Mouse (Mus musculus): ENCODE results near the gene Axin1. TPM values are rescaled to one million over a fixed set of nuclear protein-coding genes. Genes with fewer than 3 reads are reported as not detected.
A peak's percentile ranks its signal among the peaks of the same experiment; 100 is the strongest.

Gene Axin1
- polyA plus RNA-seq, 1 experiment, result 41.0 TPM

GRCm38 (mm10) chr17:26203321-26203811 is 64.9 kb downstream of the Axin1 start:
- Histone ChIP-seq H3K4me1 (ENCODE audit: control insufficient read depth, insufficient read depth, low read length) (peaks cover 4% of the 10 kb centered on the region), H3K27me3 (ENCODE audit: control insufficient read depth, insufficient read depth, low read length, poor library complexity, severe bottlenecking) (no peaks in the 10 kb centered on the region; the same call in 1 of the 2 replicates), H3K36me3 (ENCODE audit: control insufficient read depth, insufficient read depth, low read length, poor library complexity, severe bottlenecking) (no peaks in the 10 kb centered on the region), H3K27ac (ENCODE audit: insufficient read depth, low read length) (no peak overlapping the region), H3K9ac (ENCODE audit: low read depth, poor library complexity, severe bottlenecking) (peak overlapping the region; percentile 50), H3K4me3 (ENCODE audit: low read depth, low read length) (peak overlapping the region; percentile 94), H3K9me3 (replicated peaks; ENCODE audit: control insufficient read depth, insufficient read depth, low read length, poor library complexity, severe bottlenecking) (no peaks in the 10 kb centered on the region)
- TF ChIP-seq EP300 (IDR thresholded peaks at IDR 0.05; ENCODE audit: insufficient read depth, low read depth, low read length) (no peak), POLR2A (IDR thresholded peaks at IDR 0.05; ENCODE audit: insufficient read depth, low read length) (no peak), CTCF (IDR thresholded peaks at IDR 0.05; ENCODE audit: low read depth, low read length) (no peak)

- Histone ChIP-seq H3K4me1 (ENCODE audit: control insufficient read depth, insufficient read depth, low read length) (peaks cover 4% of the 10 kb centered on the region), H3K9ac (ENCODE audit: low read depth, poor library complexity, severe bottlenecking) (no peak overlapping the region), H3K27ac (ENCODE audit: insufficient read depth, low read length) (no peak overlapping the region), H3K9me3 (replicated peaks; ENCODE audit: control insufficient read depth, insufficient read depth, low read length, poor library complexity, severe bottlenecking) (no peaks in the 10 kb centered on the region), H3K36me3 (ENCODE audit: control insufficient read depth, insufficient read depth, low read length, poor library complexity, severe bottlenecking) (no peaks in the 10 kb centered on the region), H3K27me3 (ENCODE audit: control insufficient read depth, insufficient read depth, low read length, poor library complexity, severe bottlenecking) (no peaks in the 10 kb centered on the region; the same call in 1 of the 2 replicates), H3K4me3 (ENCODE audit: low read depth, low read length) (no peak overlapping the region)
- TF ChIP-seq EP300 (IDR thresholded peaks at IDR 0.05; ENCODE audit: insufficient read depth, low read depth, low read length) (no peak), CTCF (IDR thresholded peaks at IDR 0.05; ENCODE audit: low read depth, low read length) (no peak), POLR2A (IDR thresholded peaks at IDR 0.05; ENCODE audit: insufficient read depth, low read length) (no peak)
Observed at GRCm38 (mm10) chr17:26204766-26205165, 66.3 kb downstream of the Axin1 start.

GRCm38 (mm10) chr17:26206392-26206791 is 67.9 kb downstream of the Axin1 start:
- H3K27me3 ChIP-seq (ENCODE audit: control insufficient read depth, insufficient read depth, low read length, poor library complexity, severe bottlenecking), result no peaks in the 10 kb centered on the region
- H3K9ac ChIP-seq (ENCODE audit: low read depth, poor library complexity, severe bottlenecking), result no peak overlapping the region
- no peaks in the 10 kb centered on the region for H3K36me3 ChIP-seq (ENCODE audit: control insufficient read depth, insufficient read depth, low read length, poor library complexity, severe bottlenecking)
- peaks cover 4% of the 10 kb centered on the region for H3K4me1 ChIP-seq (ENCODE audit: control insufficient read depth, insufficient read depth, low read length)
- no peak overlapping the region for H3K4me3 ChIP-seq (ENCODE audit: low read depth, low read length)
- TF ChIP-seq POLR2A (IDR thresholded peaks at IDR 0.05; ENCODE audit: insufficient read depth, low read length), result no peak
- no peak for TF ChIP-seq CTCF (IDR thresholded peaks at IDR 0.05; ENCODE audit: low read depth, low read length)
- no peak for TF ChIP-seq EP300 (IDR thresholded peaks at IDR 0.05; ENCODE audit: insufficient read depth, low read depth, low read length)
- no peak overlapping the region for H3K27ac ChIP-seq (ENCODE audit: insufficient read depth, low read length)
- no peaks in the 10 kb centered on the region for H3K9me3 ChIP-seq (replicated peaks; ENCODE audit: control insufficient read depth, insufficient read depth, low read length, poor library complexity, severe bottlenecking)

- no peak within 1 kb of the TSS for H3K9ac ChIP-seq (ENCODE audit: low read depth, poor library complexity, severe bottlenecking)
Observed at GRCm38 (mm10) chr17:26207686-26208085, 69.2 kb downstream of the Axin1 start, which contains the start of gene Arhgdig. Gene Arhgdig (minus strand): TSS chr17:26207786.

GRCm38 (mm10) chr17:26212241-26212640 is 73.8 kb downstream of the Axin1 start:
- H3K27me3 ChIP-seq (ENCODE audit: control insufficient read depth, insufficient read depth, low read length, poor library complexity, severe bottlenecking), result no peaks in the 10 kb centered on the region
- no peak for TF ChIP-seq EP300 (IDR thresholded peaks at IDR 0.05; ENCODE audit: insufficient read depth, low read depth, low read length)
- H3K4me3 ChIP-seq (ENCODE audit: low read depth, low read length), result no peak overlapping the region
- H3K9me3 ChIP-seq (replicated peaks; ENCODE audit: control insufficient read depth, insufficient read depth, low read length, poor library complexity, severe bottlenecking), result no peaks in the 10 kb centered on the region
- H3K9ac ChIP-seq (ENCODE audit: low read depth, poor library complexity, severe bottlenecking), result no peak overlapping the region
- H3K36me3 ChIP-seq (ENCODE audit: control insufficient read depth, insufficient read depth, low read length, poor library complexity, severe bottlenecking), result no peaks in the 10 kb centered on the region
- H3K27ac ChIP-seq (ENCODE audit: insufficient read depth, low read length), result no peak overlapping the region
- no peaks in the 10 kb centered on the region for H3K4me1 ChIP-seq (ENCODE audit: control insufficient read depth, insufficient read depth, low read length)

More at GRCm38 (mm10) chr17:26207686-26208085, 69.2 kb downstream of the Axin1 start, which contains the start of gene Arhgdig:
- TF ChIP-seq EP300 (IDR thresholded peaks at IDR 0.05; ENCODE audit: insufficient read depth, low read depth, low read length), result no peak
- no peak for TF ChIP-seq CTCF (IDR thresholded peaks at IDR 0.05; ENCODE audit: low read depth, low read length)
- no peak for TF ChIP-seq POLR2A (IDR thresholded peaks at IDR 0.05; ENCODE audit: insufficient read depth, low read length)
- H3K36me3 ChIP-seq (ENCODE audit: control insufficient read depth, insufficient read depth, low read length, poor library complexity, severe bottlenecking), result no peaks in the 10 kb centered on the region
- no peaks in the 10 kb centered on the region for H3K9me3 ChIP-seq (replicated peaks; ENCODE audit: control insufficient read depth, insufficient read depth, low read length, poor library complexity, severe bottlenecking)
- peaks cover 3% of the 10 kb centered on the region for H3K4me1 ChIP-seq (ENCODE audit: control insufficient read depth, insufficient read depth, low read length)
- no peaks in the 10 kb centered on the region for H3K27me3 ChIP-seq (ENCODE audit: control insufficient read depth, insufficient read depth, low read length, poor library complexity, severe bottlenecking)
- H3K4me3 ChIP-seq (ENCODE audit: low read depth, low read length), result no peak within 1 kb of the TSS
- no peak within 1 kb of the TSS for H3K27ac ChIP-seq (ENCODE audit: insufficient read depth, low read length)

- Histone ChIP-seq H3K9ac (ENCODE audit: low read depth, poor library complexity, severe bottlenecking) (no peak overlapping the region), H3K27ac (ENCODE audit: insufficient read depth, low read length) (no peak overlapping the region), H3K27me3 (ENCODE audit: control insufficient read depth, insufficient read depth, low read length, poor library complexity, severe bottlenecking) (no peaks in the 10 kb centered on the region), H3K4me1 (ENCODE audit: control insufficient read depth, insufficient read depth, low read length) (no peaks in the 10 kb centered on the region), H3K4me3 (ENCODE audit: low read depth, low read length) (no peak overlapping the region), H3K36me3 (ENCODE audit: control insufficient read depth, insufficient read depth, low read length, poor library complexity, severe bottlenecking) (no peaks in the 10 kb centered on the region), H3K9me3 (replicated peaks; ENCODE audit: control insufficient read depth, insufficient read depth, low read length, poor library complexity, severe bottlenecking) (no peaks in the 10 kb centered on the region)
- TF ChIP-seq CTCF (IDR thresholded peaks at IDR 0.05; ENCODE audit: low read depth, low read length) (no peak), EP300 (IDR thresholded peaks at IDR 0.05; ENCODE audit: insufficient read depth, low read depth, low read length) (no peak), POLR2A (IDR thresholded peaks at IDR 0.05; ENCODE audit: insufficient read depth, low read length) (no peak)
Observed at GRCm38 (mm10) chr17:26212681-26213080, 74.2 kb downstream of the Axin1 start.
